Mouse (Mus musculus) cerebellum, adult 2 months (tissue): ENCODE data around the gene Ackr4. TPM values are rescaled to one million over a fixed set of nuclear protein-coding genes. Genes with fewer than 3 reads are reported as not detected.
A peak's percentile ranks its signal among the peaks of the same experiment; 100 is the strongest.

Experiments
- DNase-seq, 2 experiments: peaks; one replicate each; pipeline ENCODE4 v3.0.0; 2021
- H3K27ac ChIP-seq: fragments of 200-500 bp; 2 replicates; pipeline ENCODE4 v1.5.1; 2012; ENCODE audit warnings: low read length, control low read depth, inconsistent platforms; ENCODE audit not compliant: insufficient read depth
- H3K27me3 ChIP-seq: fragments of 200-500 bp; 2 replicates; pipeline ENCODE4 v1.6.1; 2012; ENCODE audit warnings: inconsistent platforms, mild to moderate bottlenecking, low read length, moderate library complexity; ENCODE audit not compliant: control insufficient read depth, insufficient read depth
- H3K4me1 ChIP-seq: fragments of 200-500 bp; 2 replicates; pipeline ENCODE4 v1.6.1; 2011; ENCODE audit warnings: low read length; ENCODE audit not compliant: control insufficient read depth, insufficient read depth
- H3K4me3 ChIP-seq: fragments of 200-500 bp; replicated peaks from 2 replicates; pipeline ENCODE3; 2011; ENCODE audit warnings: mild to moderate bottlenecking, low read depth, low read length, control low read depth; ENCODE audit not compliant: insufficient read depth
- CTCF ChIP-seq: fragments of 200-500 bp; IDR thresholded peaks from 2 replicates; pipeline ENCODE4 v1.5.1; 2011; ENCODE audit warnings: low read depth, mild to moderate bottlenecking, control low read depth, low read length, moderate library complexity, borderline replicate concordance; ENCODE audit not compliant: insufficient read depth
- POLR2A ChIP-seq: fragments of 200-500 bp; IDR thresholded peaks from 2 replicates; pipeline ENCODE4 v1.6.1; 2011; ENCODE audit warnings: low read length, control low read depth, borderline replicate concordance; ENCODE audit not compliant: insufficient read depth
- WGBS: fragments of 180-500 bp; shearing (Covaris S2); methylation state at CpG from one replicate; pipeline ENCODE4 v1.1.7; 2018; 5-methylcytosine and 5-hydroxymethylcytosine counted together
- polyA plus RNA-seq: library from polyadenylated mRNA; depleted of rRNA; stranded (reverse); fragments of >200 nt; gene quantifications from 2 replicates; pipeline ENCODE4 v1.2.3, GENCODE M21; 2012

The Ackr4 gene
- polyA plus RNA-seq, 1 experiment = 2.8 TPM

DNA sequence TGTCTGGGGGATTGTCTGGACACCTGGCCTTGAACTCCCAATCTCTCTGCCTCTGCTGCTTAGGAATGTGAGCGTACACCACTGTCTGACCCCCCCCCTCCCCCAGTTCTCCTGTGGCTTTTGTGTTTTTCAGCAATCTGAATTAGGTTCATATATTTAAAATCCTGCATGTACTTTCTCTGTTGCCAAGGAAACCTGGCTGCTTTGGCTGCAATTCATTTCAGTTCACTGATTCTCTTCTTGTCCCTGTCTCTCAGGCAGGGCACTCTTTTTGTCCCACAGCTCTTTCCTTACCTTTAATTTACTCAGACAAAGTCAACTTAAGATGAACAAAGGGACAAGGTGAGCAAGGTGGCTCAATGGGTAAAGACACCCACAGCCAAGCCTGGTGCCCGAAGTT is 1.4 kb upstream of the Ackr4 start:
- no peak overlapping the region for H3K27ac ChIP-seq
- no peaks in the 10 kb centered on the region for H3K4me1 ChIP-seq
- 65% methylated on average over 2 of the region's 2 CpGs for WGBS
- no peak overlapping the region for H3K4me3 ChIP-seq
- no peaks in the 10 kb centered on the region for H3K27me3 ChIP-seq
- DNase-seq = no peak
- TF ChIP-seq CTCF (no peak), POLR2A (no peak)

GRCm38 (mm10) chr9:104123622-104124021 is 3.1 kb downstream of the Ackr4 start:
- Histone ChIP-seq H3K27ac (no peak overlapping the region), H3K4me1 (no peaks in the 10 kb centered on the region), H3K4me3 (no peak overlapping the region), H3K27me3 (no peaks in the 10 kb centered on the region)
- TF ChIP-seq POLR2A = no peak
- no peak for TF ChIP-seq CTCF
- 43% methylated on average over 5 of the region's 5 CpGs for WGBS
- peak in 1 of 2 experiments; percentile 14 for DNase-seq

DNA sequence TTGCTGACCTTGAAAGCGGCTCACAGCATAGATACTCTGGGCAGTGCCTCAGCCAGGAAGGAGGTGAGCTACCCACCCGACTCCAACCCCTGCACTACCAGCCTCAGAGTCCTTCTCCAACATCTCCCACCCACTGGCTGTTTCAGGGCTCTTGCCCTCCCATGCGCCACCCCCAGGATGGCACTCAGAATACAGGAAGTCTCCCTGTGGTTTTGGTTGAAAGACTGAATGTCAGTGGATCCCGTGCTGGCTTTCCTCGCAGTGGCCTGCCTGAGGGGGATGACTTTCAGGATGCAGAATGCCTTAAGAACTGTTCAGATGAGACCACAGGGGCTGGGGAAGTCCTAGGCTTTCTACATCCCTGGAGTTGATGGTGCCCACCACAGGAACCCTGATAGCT is 3.6 kb downstream of the Ackr4 start:
- Histone ChIP-seq H3K27ac (no peak overlapping the region), H3K4me3 (no peak overlapping the region), H3K27me3 (no peaks in the 10 kb centered on the region), H3K4me1 (no peaks in the 10 kb centered on the region)
- DNase-seq = no peak
- 70% methylated on average over 5 of the region's 5 CpGs for WGBS
- TF ChIP-seq POLR2A = no peak

DNA sequence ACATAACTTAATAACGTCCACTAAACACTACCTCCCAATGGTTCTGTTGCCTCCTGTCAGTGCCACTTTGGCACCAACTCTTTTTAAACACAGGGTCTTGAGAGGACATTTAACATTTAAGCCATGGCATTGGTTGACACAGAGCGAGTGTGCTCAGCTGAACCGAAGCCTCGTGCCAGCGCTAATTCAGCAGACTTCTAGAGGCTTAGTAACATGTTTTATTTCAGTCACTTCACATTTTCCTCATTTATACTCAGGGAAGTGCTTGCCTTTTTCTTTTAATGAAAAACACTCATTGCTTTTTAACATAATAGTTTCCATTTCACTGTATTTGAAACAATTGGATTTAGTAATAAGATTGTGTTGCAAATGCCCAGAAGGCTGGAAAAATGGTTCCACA is 17.6 kb downstream of the Ackr4 start:
- Histone ChIP-seq H3K4me1 (no peaks in the 10 kb centered on the region), H3K27me3 (no peaks in the 10 kb centered on the region), H3K4me3 (no peak overlapping the region), H3K27ac (no peak overlapping the region)
- TF ChIP-seq CTCF (no peak), POLR2A (no peak)
- 87% methylated on average over 5 of the region's 5 CpGs for WGBS
- DNase-seq = no peak

- 69% methylated on average over 2 of the region's 2 CpGs for WGBS
- H3K27me3 ChIP-seq = no peaks in the 10 kb centered on the region
- TF ChIP-seq CTCF = no peak
- TF ChIP-seq POLR2A = no peak
- no peak overlapping the region for H3K27ac ChIP-seq
- DNase-seq = no peak
- no peak overlapping the region for H3K4me3 ChIP-seq
- no peaks in the 10 kb centered on the region for H3K4me1 ChIP-seq
Observed at GRCm38 (mm10) chr9:104108571-104109143, 18.1 kb downstream of the Ackr4 start.

DNA sequence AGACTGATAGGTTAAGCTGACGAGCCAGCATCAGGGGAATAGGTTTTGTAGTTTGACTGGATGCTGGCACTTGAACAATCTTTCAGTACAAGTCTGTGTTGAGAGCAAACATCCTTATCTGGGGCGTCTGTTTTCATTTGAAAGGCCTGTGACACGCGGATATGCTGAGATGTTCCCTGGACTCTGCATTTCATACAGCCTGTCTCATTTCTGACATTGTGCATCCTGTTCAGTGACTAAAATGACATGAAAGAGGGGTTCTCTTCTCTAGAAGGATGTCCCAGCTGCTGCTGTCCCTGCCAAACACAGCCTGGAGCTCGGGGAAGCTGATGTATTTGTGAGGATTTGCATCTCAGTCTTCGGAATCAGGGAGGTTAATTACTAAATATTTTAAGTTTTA is 19.3 kb downstream of the Ackr4 start:
- 77% methylated on average over 6 of the region's 6 CpGs for WGBS
- Histone ChIP-seq H3K27me3 (no peaks in the 10 kb centered on the region), H3K4me3 (no peak overlapping the region), H3K4me1 (no peaks in the 10 kb centered on the region), H3K27ac (no peak overlapping the region)
- DNase-seq = no peak
- TF ChIP-seq POLR2A = no peak
- no peak for TF ChIP-seq CTCF

DNA sequence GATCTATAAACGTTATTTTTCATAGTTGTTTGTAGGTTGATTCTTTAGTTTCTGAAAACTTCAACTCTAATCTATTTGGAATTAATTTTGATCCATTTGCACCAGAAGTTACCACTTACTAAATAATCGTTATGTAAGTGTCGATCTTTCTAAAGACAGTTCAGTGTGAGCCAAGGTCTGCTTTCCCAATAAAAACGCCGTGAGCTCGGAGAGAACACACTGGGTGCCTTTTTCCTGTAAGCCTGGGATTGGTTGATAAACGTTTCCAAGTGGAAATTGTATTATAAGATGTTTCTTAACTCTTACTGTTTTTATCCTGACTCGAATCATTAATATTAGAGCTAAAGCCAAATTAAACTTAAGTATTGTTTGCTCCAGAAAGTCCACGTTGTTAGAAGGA is 19.8 kb downstream of the Ackr4 start:
- 83% methylated on average over 9 of the region's 9 CpGs for WGBS

GRCm38 (mm10) chr9:104104986-104105385 is 21.7 kb downstream of the Ackr4 start:
- no peaks in the 10 kb centered on the region for H3K4me1 ChIP-seq
- DNase-seq = no peak
- 81% methylated on average over 2 of the region's 2 CpGs for WGBS
- no peak overlapping the region for H3K4me3 ChIP-seq
- H3K27me3 ChIP-seq = no peaks in the 10 kb centered on the region
- no peak overlapping the region for H3K27ac ChIP-seq
- TF ChIP-seq CTCF (no peak), POLR2A (no peak)

More for the DNA sequence above, 19.8 kb downstream of the Ackr4 start:
- no peaks in the 10 kb centered on the region for H3K4me1 ChIP-seq
- no peak for DNase-seq
- H3K27me3 ChIP-seq = no peaks in the 10 kb centered on the region
- H3K27ac ChIP-seq = no peak overlapping the region
- no peak overlapping the region for H3K4me3 ChIP-seq
- no peak for TF ChIP-seq POLR2A
- no peak for TF ChIP-seq CTCF

GRCm38 (mm10) chr9:104102901-104103300 is 23.8 kb downstream of the Ackr4 start:
- Histone ChIP-seq H3K4me1 (no peaks in the 10 kb centered on the region), H3K27ac (no peak overlapping the region), H3K4me3 (no peak overlapping the region), H3K27me3 (no peaks in the 10 kb centered on the region)
- peak in 1 of 2 experiments; percentile 38 for DNase-seq
- TF ChIP-seq POLR2A (no peak), CTCF (no peak)
- 28% methylated on average over 2 of the region's 2 CpGs for WGBS
